Mouse (Mus musculus) lung, postnatal 10 days (tissue): ENCODE data around the gene Dnajc22.
A peak's percentile ranks its signal among the peaks of the same experiment; 100 is the strongest.
"Not testable (repeated sequence)": the region's sequence is repeated elsewhere in the genome, so short reads cannot be mapped to it uniquely, and the experiment has no call there.

Source experiments
- DNase-seq: peaks from one replicate; pipeline ENCODE4 v3.0.0; 2021

Dnajc22 gene

GRCm38 (mm10) chr15:99092870-99093269, at the start of gene Dnajc22:
Gene Dnajc22, plus strand, starts transcription at chr15:99093170.
- DNase-seq: no peak

GRCm38 (mm10) chr15:99044854-99045253, 48.1 kb upstream of the Dnajc22 start:
- peak; percentile 55 for DNase-seq

GRCm38 (mm10) chr15:99045734-99046133, 47.2 kb upstream of the Dnajc22 start:
- not testable (repeated sequence) for DNase-seq

- peak; percentile 66 for DNase-seq
Measured at GRCm38 (mm10) chr15:99049473-99050253, 43.3 kb upstream of the Dnajc22 start.

- DNase-seq: peak; percentile 60
Measured at GRCm38 (mm10) chr15:99053373-99053772, 39.6 kb upstream of the Dnajc22 start.

- DNase-seq: no peak
Measured at GRCm38 (mm10) chr15:99055040-99055439, 37.9 kb upstream of the Dnajc22 start, which contains the start of gene Prph. Gene Prph, plus strand, starts transcription at chr15:99055174.

GRCm38 (mm10) chr15:99055511-99055961, 37.4 kb upstream of the Dnajc22 start:
- DNase-seq: peak; percentile 28

- peak; percentile 33 for DNase-seq
Measured at GRCm38 (mm10) chr15:99056332-99056731, 36.6 kb upstream of the Dnajc22 start.

GRCm38 (mm10) chr15:99065557-99066165, 27.3 kb upstream of the Dnajc22 start:
- no peak for DNase-seq

- DNase-seq: no peak
Measured at GRCm38 (mm10) chr15:99071988-99072387, 21.0 kb upstream of the Dnajc22 start.

GRCm38 (mm10) chr15:99074019-99074599, 18.9 kb upstream of the Dnajc22 start, which contains the start of gene Troap:
Gene Troap, plus strand, starts transcription at chr15:99074575.
- DNase-seq: no peak

GRCm38 (mm10) chr15:99074600-99075333, 18.2 kb upstream of the Dnajc22 start:
- DNase-seq: peak; percentile 98

GRCm38 (mm10) chr15:99076011-99076410, 17.0 kb upstream of the Dnajc22 start:
- not testable (repeated sequence) for DNase-seq

- no peak for DNase-seq
Measured at GRCm38 (mm10) chr15:99078181-99078910, 14.6 kb upstream of the Dnajc22 start.

- DNase-seq: no peak
Measured at GRCm38 (mm10) chr15:99079804-99080203, 13.2 kb upstream of the Dnajc22 start.

GRCm38 (mm10) chr15:99082322-99082721, 10.6 kb upstream of the Dnajc22 start:
- no peak for DNase-seq

GRCm38 (mm10) chr15:99082840-99083239, 10.1 kb upstream of the Dnajc22 start:
- no peak for DNase-seq

GRCm38 (mm10) chr15:99083258-99083657, 9.7 kb upstream of the Dnajc22 start:
- peak; percentile 76 for DNase-seq

- DNase-seq: no peak
Measured at GRCm38 (mm10) chr15:99083867-99084557, 9.0 kb upstream of the Dnajc22 start.

- no peak for DNase-seq
Measured at GRCm38 (mm10) chr15:99084618-99085017, 8.4 kb upstream of the Dnajc22 start.

- no peak for DNase-seq
Measured at GRCm38 (mm10) chr15:99085997-99086396, 7.0 kb upstream of the Dnajc22 start.
